Mouse (Mus musculus): ENCODE measurements at regions not wholly inside any gene's neighbourhood (a gene's known extent, or its start where the extent isn't known, plus 50 kb on each side); places are given as distances from the start of the nearest gene placed in this dataset.

DNA sequence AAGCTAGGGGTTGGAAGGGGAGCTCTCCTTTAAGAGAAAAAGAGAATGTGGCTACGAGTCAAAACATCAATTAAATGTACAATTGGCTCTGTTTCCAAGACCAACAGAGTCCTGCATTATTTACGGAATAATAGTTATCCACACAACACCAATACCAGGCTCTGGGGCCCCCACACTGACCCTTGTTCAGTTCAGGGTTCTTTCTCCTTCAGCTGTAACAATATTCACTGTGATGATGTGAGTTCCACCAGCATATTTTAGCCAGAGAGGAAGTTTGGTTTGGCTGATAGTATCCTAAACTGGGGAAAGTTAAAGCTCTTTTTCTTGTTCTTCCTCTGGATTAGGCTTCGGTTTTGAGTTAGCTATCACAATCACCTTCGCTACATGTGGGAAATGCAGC is 167.9 kb upstream of the Ankrd55 start:
- no peak for DNase-seq (ENCODE audit: low spot score in 2 of 2)

- DNase-seq (ENCODE audit: low spot score in 2 of 2) = no peak
Observed at GRCm38 (mm10) chr13:112121110-112121509, 167.1 kb upstream of the Ankrd55 start.

- DNase-seq (ENCODE audit: low spot score in 2 of 2) = peak in 1 of 2 experiments; percentile 10
Observed at GRCm38 (mm10) chr13:112122842-112123373, 165.3 kb upstream of the Ankrd55 start.

- no peak for DNase-seq (ENCODE audit: low spot score in 2 of 2)
Observed at GRCm38 (mm10) chr13:112125769-112126469, 162.3 kb upstream of the Ankrd55 start.

GRCm38 (mm10) chr13:112130220-112130619 is 158.0 kb upstream of the Ankrd55 start:
- DNase-seq (ENCODE audit: low spot score in 2 of 2) = peak in 1 of 2 experiments; percentile 7

GRCm38 (mm10) chr13:112130774-112131173 is 157.5 kb upstream of the Ankrd55 start:
- DNase-seq (ENCODE audit: low spot score in 2 of 2) = no peak

DNA sequence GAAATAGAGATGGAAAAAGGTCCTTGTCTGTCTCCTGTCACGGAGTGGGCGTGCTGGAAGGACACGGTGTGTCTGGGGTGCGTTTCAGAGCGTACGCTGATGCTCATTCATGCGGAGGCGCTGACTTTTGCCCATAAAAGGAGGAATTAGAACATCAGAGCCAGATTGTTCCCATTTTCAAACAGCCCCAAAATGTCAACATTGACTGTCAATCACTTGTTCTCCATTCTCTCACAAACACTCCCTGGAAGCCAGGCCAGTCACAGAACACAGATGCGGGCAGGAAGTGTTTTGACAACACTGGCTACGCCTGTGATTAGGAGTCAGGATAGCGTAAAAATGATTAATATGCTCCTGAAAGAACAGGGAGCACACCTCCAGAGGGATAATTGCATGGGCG is 157.1 kb upstream of the Ankrd55 start:
- DNase-seq (ENCODE audit: low spot score in 2 of 2) = no peak

- DNase-seq (ENCODE audit: low spot score in 2 of 2) = no peak
Observed at GRCm38 (mm10) chr13:112133736-112134135, 154.5 kb upstream of the Ankrd55 start.

DNA sequence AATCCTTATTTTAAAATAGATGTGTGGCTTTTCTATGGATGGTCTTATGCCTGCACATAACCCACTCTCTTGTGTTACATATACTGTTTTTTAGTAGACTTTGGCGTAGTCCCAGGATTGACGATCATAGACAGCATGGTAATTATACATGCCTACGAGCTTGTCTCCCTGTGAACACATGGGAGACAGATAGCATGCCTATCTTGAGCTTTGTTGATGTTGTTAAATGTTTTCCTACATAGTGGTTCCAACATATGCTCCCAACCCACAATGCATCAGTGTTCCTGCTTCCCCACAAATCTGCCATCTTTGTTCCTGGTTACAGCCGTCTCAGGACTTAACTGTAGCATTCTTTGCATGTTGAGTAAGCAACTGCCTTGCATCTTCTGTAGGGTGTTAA is 153.6 kb upstream of the Ankrd55 start:
- DNase-seq (ENCODE audit: low spot score in 2 of 2) = no peak

- no peak for DNase-seq (ENCODE audit: low spot score in 2 of 2)
Observed at GRCm38 (mm10) chr13:112135777-112136176, 152.5 kb upstream of the Ankrd55 start.

DNA sequence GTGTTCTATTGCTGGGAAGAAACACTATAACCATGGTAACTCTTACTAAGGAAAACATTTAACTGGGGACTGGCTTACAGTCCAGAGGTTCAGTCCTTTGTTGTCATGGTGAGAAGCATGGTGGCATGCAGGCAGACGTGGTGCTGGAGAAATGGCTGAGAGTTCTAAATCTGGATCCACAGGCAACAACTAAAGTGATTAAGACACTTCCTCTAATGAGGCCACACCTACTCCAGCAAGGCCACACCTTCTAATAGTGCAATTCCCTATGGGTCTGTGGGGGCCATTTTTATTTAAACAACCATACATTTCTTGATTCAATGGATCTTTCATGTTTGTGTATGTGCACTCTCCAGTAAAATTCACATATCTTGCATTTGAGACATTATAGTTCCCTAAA is 151.4 kb upstream of the Ankrd55 start:
- no peak for DNase-seq (ENCODE audit: low spot score in 2 of 2)

GRCm38 (mm10) chr13:112140871-112141270 is 147.4 kb upstream of the Ankrd55 start:
- DNase-seq (ENCODE audit: low spot score in 2 of 2) = no peak

DNA sequence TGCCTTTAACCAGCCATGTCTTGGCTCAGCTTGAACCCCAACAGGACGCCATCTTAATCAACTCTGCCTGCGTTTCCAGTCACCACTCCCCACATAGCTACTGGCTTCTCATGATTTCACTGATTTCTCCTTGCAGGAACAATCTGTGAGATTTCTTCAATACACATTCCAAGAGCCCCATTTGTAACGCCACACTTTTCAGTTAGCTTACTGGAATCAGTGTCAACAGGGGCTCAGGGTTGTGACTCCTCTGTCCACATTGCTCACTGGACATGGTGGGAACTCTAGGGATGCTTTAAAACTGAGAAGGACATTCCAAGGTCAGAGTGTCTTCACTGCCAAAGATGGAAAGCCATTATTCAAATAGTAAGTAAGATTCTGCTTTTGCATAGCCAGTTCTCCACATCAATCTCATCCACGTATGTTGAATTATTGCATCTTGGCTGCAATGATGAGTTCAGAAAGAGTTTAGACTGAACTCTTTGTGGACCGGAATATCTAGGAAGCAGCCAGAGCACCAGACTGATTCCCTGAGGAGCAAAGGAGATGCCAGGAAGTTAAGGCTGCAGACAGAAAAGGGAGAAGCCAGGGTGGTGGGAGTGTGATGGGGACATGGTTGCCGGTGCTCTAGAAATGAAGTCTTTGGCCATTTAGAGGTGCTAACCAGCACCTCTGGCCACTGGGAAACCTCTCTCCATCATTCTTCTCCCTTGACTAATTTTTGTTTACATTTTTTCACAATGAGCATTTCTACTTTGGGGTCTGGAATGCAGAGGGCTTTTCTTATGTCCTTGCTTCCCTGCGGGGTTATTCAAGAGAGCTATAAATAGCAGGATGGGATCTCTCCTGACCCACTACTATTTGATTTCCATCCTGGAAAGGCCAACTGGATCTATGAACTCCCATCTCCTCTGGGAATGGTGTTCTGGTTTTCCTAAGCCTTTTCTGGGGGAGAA is 143.6 kb upstream of the Ankrd55 start:
- DNase-seq (ENCODE audit: low spot score in 2 of 2) = no peak

- DNase-seq (ENCODE audit: low spot score in 2 of 2) = peak; percentile 39 to 60
Observed at GRCm38 (mm10) chr13:112152614-112153550, 135.4 kb upstream of the Ankrd55 start.

GRCm38 (mm10) chr13:112153681-112154127 is 134.5 kb upstream of the Ankrd55 start:
- peak in 1 of 2 experiments; percentile 5 for DNase-seq (ENCODE audit: low spot score in 2 of 2)

GRCm38 (mm10) chr13:112159430-112160172 is 128.7 kb upstream of the Ankrd55 start:
- DNase-seq (ENCODE audit: low spot score in 2 of 2) = no peak

DNA sequence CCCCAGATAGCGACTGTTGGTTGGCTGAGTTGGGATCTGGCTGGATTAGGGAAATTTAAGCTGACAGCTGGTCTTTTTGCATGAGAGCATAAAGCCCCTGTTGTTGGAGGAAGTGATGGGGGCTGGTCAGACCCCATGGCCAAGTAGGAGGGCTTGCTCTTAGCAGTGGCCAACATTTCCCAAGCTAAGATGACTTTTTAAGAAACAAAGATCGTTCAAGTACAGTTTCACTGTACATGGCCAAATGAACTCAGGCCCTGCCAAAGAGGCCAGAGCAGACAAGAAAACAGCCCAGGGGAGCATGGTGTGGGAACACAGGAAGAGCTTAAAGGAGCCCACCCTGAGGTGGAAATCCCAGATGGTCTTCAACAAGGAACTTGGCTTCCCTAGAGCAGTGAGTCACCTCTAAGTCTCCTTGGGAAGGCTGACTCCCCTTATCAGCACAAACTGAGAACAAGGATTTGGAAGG is 128.0 kb upstream of the Ankrd55 start:
- DNase-seq (ENCODE audit: low spot score in 2 of 2) = no peak

DNA sequence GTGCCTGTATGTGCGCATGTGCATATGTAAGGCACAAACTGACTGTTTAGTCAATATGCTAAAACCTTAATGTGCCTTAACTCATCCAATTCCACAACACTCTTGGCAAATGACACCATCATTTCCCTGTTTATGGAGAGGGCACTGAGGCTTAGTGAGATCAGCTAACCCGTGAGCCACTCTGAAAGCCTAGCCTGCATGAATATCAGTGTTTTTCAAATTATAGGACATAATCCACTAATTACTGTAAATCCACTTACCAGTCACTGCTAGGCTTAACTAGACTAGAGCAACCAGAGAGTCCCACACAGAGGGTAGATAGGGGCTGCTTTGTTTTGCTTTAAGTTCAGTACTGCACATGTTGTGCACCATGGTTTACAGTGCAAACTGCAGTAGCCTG is 127.5 kb upstream of the Ankrd55 start:
- no peak for DNase-seq (ENCODE audit: low spot score in 2 of 2)

GRCm38 (mm10) chr13:112161886-112162285 is 126.4 kb upstream of the Ankrd55 start:
- DNase-seq (ENCODE audit: low spot score in 2 of 2) = no peak

- no peak for DNase-seq (ENCODE audit: low spot score in 2 of 2)
Observed at GRCm38 (mm10) chr13:112165921-112166320, 122.3 kb upstream of the Ankrd55 start.

Measured in urinary bladder, postnatal 36 days (tissue).